Mouse (Mus musculus) heart, adult 9 months (tissue): ENCODE data around the gene Adgrd1.
A peak's percentile ranks its signal among the peaks of the same experiment; 100 is the strongest.

Experiments
- DNase-seq, 2 experiments: peaks; one replicate each; pipeline ENCODE4 v3.0.0; 2022; ENCODE audit warnings: low spot score in 2 of 2

Adgrd1 gene

GRCm38 (mm10) chr5:129155023-129155901, 58.7 kb downstream of the Adgrd1 start:
- no peak for DNase-seq

- no peak for DNase-seq
Measured at GRCm38 (mm10) chr5:129155902-129156311, 59.4 kb downstream of the Adgrd1 start.

- no peak for DNase-seq
Measured at GRCm38 (mm10) chr5:129161372-129162051, 65.0 kb downstream of the Adgrd1 start.

- DNase-seq, result no peak
Measured at GRCm38 (mm10) chr5:129163416-129163815, 66.9 kb downstream of the Adgrd1 start.

GRCm38 (mm10) chr5:129164091-129164490, 67.5 kb downstream of the Adgrd1 start:
- DNase-seq, result peak; percentile 55 to 69

- DNase-seq, result peak; percentile 57 to 60
Measured at GRCm38 (mm10) chr5:129164911-129165584, 68.5 kb downstream of the Adgrd1 start.

- no peak for DNase-seq
Measured at GRCm38 (mm10) chr5:129165595-129165994, 69.0 kb downstream of the Adgrd1 start.

GRCm38 (mm10) chr5:129169090-129169489, 72.5 kb downstream of the Adgrd1 start:
- no peak for DNase-seq

- no peak for DNase-seq
Measured at GRCm38 (mm10) chr5:129169567-129169966, 73.0 kb downstream of the Adgrd1 start.

- no peak for DNase-seq
Measured at GRCm38 (mm10) chr5:129172533-129172932, 76.0 kb downstream of the Adgrd1 start.

- no peak for DNase-seq
Measured at GRCm38 (mm10) chr5:129175925-129176324, 79.4 kb downstream of the Adgrd1 start.

- peak; percentile 69 to 77 for DNase-seq
Measured at GRCm38 (mm10) chr5:129177697-129178511, 81.4 kb downstream of the Adgrd1 start.

- no peak for DNase-seq
Measured at GRCm38 (mm10) chr5:129179356-129179755, 82.8 kb downstream of the Adgrd1 start.

- no peak for DNase-seq
Measured at GRCm38 (mm10) chr5:129179995-129180714, 83.6 kb downstream of the Adgrd1 start.

- DNase-seq, result no peak
Measured at GRCm38 (mm10) chr5:129180715-129181228, 84.2 kb downstream of the Adgrd1 start.

- DNase-seq, result no peak
Measured at GRCm38 (mm10) chr5:129181450-129181849, 84.9 kb downstream of the Adgrd1 start.

GRCm38 (mm10) chr5:129182554-129182953, 86.0 kb downstream of the Adgrd1 start:
- no peak for DNase-seq

GRCm38 (mm10) chr5:129186260-129186659, 89.7 kb downstream of the Adgrd1 start:
- DNase-seq, result no peak

GRCm38 (mm10) chr5:129186926-129187325, 90.4 kb downstream of the Adgrd1 start:
- no peak for DNase-seq

GRCm38 (mm10) chr5:129189071-129189470, 92.5 kb downstream of the Adgrd1 start:
- no peak for DNase-seq

GRCm38 (mm10) chr5:129190077-129190476, 93.5 kb downstream of the Adgrd1 start:
- DNase-seq, result peak in 1 of 2 experiments; percentile 8
